Mouse (Mus musculus) G1E (cell line): Measurements from ENCODE around the gene Sqstm1.

Source experiments
- CTCF ChIP-seq: IDR thresholded peaks from 2 replicates; pipeline ENCODE4 v1.5.1; 2012; ENCODE audit warnings: low read depth, low read length, inconsistent platforms, mixed read lengths
- GATA1 ChIP-seq: IDR thresholded peaks from 2 replicates; pipeline ENCODE4 v1.6.1; 2012; ENCODE audit warnings: borderline replicate concordance, low read length, inconsistent platforms, mixed read lengths
- GATA2 ChIP-seq: IDR thresholded peaks from 2 replicates; pipeline ENCODE4 v1.6.1; 2012; ENCODE audit warnings: low read depth, low read length, inconsistent platforms, borderline replicate concordance

DNA sequence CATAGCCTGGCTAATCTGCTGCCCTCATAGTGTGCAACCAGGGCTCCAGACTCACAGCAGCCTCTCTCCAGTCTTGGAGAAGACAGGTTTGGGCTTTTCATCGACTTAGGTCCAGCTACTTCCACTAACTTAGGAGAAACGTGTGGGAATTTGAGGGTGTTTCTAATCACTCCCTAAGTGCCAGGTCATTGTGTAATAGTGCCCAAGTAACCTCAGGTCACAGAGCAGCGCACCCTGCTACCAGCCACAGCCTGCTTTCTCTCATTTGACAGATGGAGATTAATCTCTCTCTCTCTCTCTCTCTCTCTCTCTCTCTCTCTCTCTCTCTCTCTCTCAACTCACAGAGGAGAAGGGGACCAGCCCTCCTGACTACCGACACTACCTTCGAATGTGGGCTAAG lies 42.3 kb downstream of the Sqstm1 start:
- TF ChIP-seq CTCF: no peak
- TF ChIP-seq GATA1: no peak
- TF ChIP-seq GATA2: no peak
